Mouse (Mus musculus): ENCODE results near the gene Gpkow.
"Not testable (repeated sequence)": the region's sequence is repeated elsewhere in the genome, so short reads cannot be mapped to it uniquely, and the experiment has no call there.

The Gpkow gene

DNA sequence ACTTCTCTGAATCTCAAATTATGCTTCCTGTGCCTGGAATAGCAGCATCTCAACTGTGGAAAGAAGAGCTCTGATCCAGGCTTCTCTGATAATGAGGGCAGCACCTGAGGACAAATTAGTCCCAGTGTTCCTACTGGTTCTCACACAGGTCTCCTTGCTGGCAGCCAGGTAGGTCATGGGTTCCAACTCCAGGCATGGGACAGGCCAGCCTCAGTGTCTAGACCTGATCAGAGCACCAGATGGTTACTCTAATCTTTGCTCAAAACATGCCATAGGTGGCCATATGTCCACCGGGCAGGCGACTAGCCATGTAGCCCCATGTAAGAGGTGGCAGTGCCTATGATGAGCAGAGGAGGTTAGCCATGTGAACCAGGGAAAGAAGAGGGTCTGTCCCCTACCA, 8.6 kb upstream of the Gpkow start:
- in situ Hi-C loops (cut with MboI, MseI), result no loop called here

DNA sequence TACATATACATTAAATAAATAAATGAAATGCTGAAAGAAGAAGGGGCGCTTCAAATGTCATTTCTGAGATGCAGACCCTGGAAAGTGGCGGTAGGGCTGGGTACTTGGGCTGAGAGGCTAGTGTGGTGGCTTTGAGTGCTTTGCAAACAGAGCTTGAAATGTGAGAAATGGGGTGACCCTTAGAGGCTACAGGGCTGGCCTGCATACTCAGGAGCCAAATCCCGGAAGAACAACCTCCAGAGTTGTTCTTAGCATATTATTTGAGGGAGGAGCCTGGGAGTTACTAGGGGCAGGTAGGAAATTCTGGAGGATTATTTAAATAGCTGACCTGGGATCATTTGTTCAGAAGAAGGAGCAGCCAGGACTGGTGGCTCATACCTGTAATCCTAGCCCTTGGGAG, 6.4 kb upstream of the Gpkow start:
- in situ Hi-C loops (cut with MboI, MseI), result no loop called here

DNA sequence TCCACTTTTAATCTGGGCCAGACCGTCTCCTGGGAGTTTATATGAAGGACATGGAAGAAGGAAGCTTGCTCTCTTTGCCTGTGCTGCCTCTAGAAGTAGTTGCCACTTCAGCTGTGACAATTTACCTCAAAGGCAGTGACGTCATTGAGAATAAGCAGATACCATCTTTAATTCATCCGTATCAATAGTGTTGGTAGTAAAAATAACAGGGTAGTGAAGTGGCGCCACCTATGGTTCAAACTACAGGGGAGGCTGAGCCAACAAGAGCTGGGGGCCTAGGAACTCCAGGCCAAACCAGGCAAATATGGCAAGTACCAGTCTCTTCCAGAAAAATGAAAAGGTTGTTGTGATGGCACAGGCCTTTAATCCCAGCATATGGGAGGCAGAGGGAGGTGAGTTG, 4.1 kb upstream of the Gpkow start:
- in situ Hi-C loops (cut with MboI, MseI), result no loop called here

DNA sequence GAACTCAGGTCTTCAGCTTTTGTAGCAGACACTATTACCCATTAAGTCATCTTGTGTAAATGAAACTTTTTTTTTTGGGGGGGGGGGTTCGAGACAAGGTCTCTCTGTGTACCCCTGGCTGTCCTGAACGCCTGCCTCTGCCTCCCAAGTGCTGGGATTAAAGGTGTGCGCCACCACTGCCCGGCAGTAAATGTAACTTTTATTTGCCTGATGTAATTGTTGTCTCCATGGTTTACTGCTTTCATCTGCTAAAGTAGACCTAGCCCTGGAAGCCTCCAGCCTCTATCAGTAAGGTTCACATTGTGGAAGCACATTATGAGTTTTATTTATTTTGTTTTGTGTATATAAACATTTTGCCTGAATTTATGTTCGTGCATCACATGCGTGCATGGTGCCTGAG, 411 bp upstream of the Gpkow start:
- in situ Hi-C loops (cut with MboI, MseI), result loop anchor here (5.0 kb wide), 1 partner anchor 44 kb away; no protein-coding TSS in a partner anchor

DNA sequence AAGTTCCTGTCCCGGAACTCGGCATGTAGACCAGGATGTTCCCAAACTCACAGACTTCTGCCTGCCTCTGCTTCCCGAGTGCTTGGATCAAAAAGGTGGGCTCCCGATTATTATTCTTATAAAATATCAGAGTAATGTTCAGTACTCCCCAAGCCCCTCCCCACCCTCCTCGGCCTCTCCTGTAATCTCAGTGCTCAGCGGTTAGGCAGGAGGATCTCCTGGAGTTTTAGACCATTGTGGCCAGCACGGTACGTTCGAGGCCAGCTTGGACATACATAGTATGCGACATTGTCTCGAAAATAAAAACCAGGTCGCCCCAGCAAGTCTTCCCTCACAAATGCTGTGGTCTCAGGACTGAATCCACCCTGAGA, 16.8 kb downstream of the Gpkow start:
- in situ Hi-C loops (cut with MboI, MseI), result not testable (repeated sequence)

DNA sequence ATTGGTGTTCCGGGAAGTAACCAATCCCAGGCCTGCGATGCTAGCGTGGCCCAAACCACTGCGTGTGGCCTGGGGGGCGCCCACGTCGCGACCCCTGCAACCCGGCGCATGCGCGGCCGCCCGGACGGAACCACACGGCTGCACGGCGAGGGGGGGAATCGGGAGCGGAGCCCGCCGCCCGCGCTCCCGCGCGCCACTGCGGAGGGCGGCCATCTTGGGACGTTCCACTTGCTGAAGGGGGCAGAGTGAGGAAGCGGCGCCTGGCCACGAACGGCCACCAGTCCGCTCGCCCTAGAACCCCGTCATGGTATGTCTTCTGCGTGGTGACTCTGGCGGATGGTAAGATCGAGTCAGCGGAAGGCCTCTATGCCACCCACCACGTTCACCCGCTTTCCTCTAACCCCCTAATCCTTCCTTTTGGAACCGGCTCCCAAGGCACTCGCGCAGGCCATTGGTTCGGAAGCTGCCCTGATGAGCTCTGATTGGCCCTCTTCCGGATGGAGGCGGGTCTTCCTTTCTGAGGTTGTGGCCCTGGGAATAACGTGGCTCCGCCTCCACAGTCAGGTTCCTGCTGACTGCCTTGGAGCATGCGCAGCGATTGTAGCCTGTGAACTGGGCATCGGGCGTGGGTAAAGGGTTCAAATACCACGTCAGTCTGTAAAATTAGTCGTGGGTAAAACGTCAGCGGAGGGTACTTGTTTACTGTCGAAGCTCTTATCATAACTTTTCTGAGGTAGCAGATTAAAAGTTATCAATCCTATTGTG, 17.4 kb downstream of the Gpkow start, which contains the start of gene Wdr45:
Gene Wdr45, plus strand, starts transcription at position 199 of the 765 bp plus-strand sequence.
- in situ Hi-C loops (cut with MboI, MseI), result not testable (repeated sequence)

DNA sequence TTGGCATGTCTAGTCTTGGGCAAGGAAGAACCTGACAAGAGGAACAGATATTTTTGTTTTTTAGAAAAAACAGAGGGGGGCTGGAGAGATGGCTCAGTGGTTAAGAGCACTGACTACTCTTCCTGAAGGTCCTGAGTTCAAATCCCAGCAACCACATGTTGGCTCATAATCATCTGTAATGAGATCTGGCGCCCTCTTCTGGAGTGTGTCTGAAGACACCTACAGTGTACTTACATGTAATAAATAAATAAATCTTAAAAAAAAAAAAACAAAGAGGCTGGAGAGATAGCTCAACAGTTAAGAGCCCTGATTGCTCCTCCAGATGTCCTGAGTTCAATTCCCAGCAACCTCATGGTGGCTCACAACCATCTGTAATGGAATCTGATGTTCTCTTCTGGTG, 19.1 kb downstream of the Gpkow start:
- in situ Hi-C loops (cut with MboI, MseI), result not testable (repeated sequence)

DNA sequence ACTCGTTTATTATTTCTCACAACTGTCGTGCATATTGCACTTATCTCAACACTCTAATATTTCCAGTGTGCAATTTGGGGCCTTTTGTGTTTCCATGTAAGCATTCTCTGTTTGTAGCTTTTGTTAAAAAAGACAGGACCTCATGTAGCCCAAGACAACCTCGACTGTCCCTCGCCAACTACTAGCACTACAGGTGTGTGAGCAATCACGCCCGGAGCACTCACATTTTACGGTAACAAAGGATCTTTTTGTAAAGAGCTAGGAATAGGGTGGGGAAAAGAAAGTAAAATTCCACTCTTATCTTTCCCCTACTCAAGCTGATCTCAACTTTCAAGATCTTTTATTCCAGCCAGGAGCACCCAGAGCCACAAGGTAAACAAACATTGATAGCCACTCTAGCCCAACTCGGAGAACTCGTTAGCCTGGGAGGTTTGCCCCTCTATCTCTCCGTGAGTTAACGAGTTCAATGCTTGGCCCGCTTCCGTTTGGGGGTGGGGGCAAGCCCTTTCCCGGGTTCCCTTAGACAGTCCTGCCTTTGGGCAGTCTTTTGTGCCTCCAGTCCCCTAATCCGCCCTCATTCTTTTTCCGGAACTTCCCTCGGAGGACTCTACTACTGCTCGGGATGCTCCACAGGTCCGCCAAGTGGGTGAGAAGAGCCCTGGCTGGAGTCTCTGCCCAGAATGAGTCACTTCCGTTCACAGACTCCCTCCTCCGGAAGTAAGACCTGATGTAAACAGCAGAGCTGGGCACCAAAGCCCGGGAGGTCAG, 24.8 kb downstream of the Gpkow start, which contains the start of gene Gm45208:
Gene Gm45208, plus strand, starts transcription at position 732 of the 768 bp plus-strand sequence.
- in situ Hi-C loops (cut with MboI, MseI), result no loop called here

DNA sequence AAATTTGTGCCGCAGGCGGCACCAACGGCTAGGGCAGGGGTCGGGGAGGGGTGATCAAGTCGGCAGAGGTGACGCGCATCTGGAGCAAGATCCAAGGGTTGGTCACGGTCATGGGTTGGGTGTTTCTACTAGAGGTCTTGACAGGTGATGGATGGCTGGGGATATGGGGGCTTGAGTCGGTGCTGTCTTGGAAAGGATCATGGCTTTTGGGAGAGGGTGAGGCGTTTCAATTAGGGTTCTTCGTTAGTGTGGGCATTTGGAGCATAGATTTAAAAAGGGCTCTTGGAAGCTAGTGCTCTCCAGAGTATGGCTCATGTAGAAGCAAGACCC, 25.3 kb downstream of the Gpkow start:
- in situ Hi-C loops (cut with MboI, MseI), result no loop called here

DNA sequence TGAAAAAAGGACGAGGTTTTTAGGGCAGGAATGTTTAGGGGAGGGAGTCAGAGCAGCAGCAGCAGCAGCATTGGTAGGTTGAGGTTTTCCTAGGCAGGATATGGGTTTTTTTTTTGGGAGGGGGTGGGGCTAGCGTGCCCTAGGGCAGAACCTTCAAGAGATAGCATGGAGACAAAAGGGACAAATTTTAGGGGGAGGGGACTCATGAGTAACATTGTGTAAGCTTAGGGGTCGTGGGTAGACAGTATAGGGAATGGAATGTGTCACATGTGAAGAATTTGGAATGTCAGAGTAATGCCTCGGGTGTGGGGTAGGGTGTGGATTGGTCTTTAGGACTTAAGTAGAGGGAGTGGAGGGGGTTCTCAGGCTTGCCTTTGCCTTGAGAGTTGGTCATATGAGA, 25.8 kb downstream of the Gpkow start:
- in situ Hi-C loops (cut with MboI, MseI), result no loop called here

DNA sequence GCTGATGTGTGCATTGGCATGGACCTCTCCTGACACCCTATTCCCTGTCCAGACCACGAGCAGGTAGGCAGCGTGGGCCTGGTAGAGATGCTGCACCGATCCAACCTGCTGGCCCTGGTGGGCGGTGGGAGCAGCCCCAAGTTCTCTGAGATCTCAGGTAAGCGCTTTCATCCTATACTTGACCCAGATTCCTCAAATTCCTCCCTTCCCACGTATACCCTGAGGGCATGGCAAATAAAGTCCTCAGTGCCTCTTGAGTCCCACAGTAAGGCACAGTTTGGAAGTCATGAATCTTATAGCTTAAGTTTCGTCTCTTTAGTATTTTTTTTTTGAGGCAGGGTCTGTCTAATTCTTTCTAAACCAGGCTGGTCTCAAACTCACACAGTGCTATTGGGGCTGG, 27.2 kb downstream of the Gpkow start:
- in situ Hi-C loops (cut with MboI, MseI), result no loop called here

DNA sequence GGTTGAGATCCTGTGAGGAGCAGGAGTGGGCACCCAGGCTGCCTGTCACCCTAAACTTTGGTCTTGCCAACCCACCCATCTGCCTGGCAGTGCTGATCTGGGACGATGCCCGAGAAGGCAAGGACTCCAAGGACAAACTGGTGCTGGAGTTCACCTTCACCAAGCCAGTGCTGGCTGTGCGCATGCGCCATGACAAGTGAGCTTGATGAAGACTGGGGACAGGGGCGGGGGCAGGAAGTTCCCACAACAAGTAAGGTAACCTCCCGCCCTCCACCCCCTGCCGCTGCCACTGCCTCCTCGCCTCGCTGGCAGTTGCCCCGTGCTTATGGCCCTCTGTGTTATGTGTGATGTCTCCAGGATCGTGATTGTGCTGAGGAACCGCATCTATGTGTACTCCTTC, 28.9 kb downstream of the Gpkow start:
- in situ Hi-C loops (cut with MboI, MseI), result no loop called here

DNA sequence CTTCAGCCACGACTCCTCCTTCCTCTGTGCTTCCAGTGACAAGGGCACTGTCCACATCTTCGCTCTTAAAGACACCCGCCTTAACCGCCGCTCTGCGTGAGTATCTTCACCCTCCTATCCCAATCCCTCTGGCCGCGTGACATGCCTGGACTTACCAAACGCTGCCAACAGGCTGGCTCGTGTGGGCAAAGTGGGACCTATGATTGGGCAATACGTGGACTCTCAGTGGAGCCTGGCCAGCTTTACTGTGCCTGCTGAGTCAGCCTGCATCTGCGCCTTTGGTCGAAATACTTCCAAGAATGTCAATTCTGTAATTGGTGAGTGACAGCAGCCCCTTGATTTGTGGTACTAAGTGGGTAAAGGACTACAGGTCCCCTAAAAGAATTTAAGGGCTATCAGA, 30.2 kb downstream of the Gpkow start:
- in situ Hi-C loops (cut with MboI, MseI), result no loop called here

DNA sequence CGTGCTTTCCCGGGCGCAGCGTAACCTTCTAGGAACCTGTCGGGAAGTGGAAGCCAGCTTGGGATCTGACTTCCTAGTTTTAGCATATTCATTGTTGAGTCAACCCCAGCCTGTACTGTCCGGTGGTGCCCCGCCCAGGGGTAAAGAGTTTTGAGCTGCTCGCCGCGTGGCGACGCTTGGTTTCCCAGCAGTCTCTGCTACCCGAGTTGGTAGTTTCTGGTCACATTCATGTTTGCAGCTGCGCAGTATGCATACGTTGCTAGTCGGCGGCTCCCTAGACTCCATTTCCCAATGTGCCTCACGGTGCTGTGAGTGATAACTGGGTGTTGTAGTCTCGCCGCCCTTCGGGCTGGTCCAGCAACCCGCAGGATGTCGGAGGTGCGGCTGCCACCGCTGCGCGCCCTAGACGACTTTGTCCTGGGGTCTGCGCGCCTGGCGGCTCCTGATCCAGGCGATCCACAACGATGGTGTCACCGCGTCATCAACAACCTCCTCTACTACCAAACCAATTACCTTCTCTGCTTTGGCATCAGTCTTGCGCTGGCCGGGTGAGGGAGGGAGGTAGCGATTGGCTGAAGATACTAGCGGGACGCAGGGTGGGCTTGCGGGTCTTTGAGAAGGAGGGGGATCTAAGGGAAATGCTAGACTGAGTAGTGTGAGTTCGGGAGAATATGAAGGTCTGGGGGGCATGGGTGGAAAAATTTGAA, 31.4 kb downstream of the Gpkow start, which contains the start of gene Praf2:
Gene Praf2, plus strand, starts transcription at position 225 of the 707 bp plus-strand sequence.
- in situ Hi-C loops (cut with MboI, MseI), result no loop called here

DNA sequence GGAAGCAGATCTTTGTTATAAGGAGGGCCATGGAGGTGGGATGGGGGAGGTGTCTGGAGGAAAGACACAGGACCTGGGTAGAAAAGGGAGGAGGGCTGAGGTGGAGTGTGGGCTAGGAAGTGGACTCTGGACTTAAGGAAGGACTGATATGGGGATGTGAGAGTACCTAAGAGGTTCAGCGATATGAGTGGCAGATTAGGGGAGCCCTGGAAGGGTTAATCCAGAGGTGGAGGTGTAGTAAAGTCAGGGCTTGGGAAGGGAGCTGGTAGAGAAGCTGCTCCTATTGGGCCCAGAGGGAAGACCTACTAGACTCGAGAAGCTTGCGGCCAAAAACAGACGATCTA, 32.0 kb downstream of the Gpkow start:
- in situ Hi-C loops (cut with MboI, MseI), result no loop called here

DNA sequence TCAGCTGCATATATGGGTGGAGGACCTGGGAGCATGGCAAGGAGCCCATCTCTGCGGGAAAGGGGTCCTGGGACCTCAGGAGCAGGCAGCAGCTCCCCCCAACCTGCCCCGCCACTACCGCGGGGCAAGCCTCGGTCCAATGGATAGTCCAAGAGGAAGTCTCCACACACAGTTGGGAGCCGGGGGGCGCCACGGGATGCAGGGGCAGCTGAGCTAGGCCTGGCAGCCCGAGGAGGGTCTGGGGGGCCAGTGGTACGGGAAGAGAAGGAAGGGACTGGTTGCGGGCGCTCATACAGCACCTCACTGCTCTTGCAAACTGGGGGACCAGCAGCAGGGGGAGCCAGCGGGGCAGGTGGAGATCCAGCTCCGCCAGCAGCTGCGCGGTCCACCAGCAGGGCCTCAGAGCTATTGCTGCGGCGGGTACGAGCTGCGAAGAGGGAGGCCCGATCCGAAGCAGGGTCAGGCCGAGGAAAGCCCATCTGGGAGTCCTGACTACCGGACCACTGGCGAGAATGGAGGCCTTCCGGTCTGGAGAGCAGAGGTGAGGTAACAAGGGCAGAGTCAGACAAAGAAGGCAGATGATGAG, 36.7 kb downstream of the Gpkow start:
- in situ Hi-C loops (cut with MboI, MseI), result no loop called here

DNA sequence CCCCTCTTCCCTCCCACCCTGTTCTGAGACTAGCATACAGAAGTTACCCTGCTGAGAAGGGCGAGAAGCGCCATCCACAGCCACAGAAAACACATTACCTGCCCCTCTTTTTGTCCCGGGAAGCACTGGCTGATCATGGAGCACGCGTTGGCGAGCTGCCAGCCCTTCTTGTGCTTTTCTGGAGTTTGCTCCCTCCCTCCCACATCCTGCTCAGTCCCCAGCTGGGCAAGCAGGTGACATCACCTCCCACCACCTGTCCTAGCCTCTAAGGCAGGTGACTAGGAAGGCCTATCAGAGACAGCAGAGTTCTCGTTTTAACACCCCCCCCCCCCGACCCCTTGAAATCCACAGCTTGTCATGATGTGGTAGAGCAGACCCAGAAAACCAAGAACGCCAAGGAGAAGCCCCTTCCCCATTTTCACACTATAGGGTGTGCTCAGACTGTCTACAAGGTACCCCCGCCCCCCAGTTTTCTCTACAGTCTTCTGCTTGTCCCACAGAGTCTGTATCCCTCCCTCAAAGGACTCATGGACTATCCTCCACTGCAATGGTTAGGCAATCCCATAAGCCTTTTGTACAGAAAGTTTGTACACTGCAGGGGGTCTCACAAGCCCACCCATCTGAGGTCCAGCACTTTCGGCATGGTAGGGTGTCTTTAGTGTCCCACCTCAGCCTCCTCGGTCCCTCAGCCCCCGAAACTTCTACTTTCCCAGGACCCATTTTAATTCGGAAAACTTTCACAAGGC, 42.6 kb downstream of the Gpkow start:
- in situ Hi-C loops (cut with MboI, MseI), result no loop called here

DNA sequence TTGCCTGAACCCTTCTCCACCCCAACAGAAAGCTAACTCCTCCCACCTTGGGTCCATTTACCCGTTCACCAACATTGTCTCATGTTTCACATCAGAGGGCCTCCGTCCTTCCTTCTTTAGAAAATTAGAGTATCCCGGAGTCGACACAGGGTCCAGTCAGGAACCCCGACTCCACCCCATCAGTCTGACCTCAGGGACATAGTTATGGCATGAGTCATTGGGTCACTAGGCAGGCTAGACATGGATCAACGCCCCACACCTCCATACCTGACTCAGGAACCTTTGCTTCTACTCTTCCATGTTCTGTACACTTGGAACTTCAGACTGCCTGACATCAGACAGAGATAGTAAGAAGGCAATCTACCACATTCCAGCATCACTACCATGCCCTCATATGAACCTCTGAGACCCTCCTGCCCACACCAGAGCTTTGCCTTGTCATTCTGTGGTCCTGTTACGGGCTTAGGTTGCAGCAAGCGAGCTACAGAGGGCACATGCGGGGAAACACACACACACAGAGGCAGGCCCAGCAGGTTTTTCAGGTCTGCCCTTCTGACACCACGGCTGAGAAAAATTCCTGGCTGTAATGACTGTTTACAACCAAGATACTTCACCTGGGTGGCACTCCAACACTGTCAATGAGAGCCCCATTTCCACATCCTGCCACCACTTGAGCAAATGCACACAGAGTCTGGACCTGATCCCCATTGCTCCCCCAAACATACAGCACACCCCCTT, 43.3 kb downstream of the Gpkow start:
- in situ Hi-C loops (cut with MboI, MseI), result no loop called here

DNA sequence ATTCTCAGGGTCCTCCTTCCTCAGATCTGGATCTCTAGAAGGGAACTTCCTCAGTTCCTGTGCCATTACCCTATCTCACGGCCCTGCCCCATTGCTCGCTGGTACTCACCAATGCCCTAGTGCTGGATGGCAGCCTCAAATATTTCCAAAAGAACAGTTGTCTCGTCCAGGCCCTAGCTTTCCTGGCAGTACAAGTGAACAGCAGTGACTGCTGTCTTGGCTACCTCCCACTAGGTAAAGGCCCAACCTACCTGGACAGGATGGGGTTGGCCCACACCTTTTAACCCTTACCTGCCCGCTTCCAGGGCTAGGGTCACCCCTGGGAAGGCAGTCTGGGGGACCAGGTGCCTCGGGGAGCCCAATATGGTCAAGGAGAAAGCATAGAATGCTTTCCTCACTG, 44.2 kb downstream of the Gpkow start:
- in situ Hi-C loops (cut with MboI, MseI), result no loop called here

DNA sequence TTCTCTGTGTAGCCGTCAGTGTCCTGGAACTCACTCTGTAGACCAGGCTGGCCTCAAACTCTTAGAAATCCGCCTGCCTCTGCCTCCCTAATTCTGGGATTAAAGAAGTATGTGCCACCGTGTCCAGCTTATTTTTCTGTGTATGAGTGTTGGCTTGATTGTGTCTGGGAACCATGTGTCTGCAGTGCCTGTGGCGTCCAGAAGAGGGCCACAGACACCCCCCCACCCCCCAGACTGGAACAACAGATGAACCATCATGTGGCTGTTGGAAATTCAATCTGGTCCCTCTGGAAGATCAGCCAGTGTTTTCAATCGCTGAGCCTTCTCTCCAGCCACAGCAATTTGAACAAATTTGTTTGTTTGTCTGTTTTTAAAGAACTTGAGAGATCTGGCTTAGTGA, 46.5 kb downstream of the Gpkow start:
- in situ Hi-C loops (cut with MboI, MseI), result no loop called here

DNA sequence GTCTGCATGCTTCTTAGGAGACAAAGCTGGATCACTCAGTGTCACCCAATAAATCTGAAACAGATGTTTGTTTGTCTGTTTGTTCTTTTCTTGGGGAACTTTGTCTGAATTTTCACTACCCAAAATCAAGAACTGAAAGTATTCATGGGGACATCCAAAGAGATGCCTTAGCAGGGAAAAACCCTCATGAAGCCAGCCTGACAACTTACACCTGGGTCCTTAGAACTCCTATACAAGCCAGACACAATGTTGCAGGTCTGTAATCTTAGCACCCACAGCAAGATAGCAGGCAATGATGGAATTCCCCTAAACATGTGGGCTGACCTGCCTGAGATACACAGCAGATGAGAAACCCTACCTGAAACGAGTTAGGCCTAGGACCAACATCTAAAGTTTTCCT, 48.0 kb downstream of the Gpkow start:
- in situ Hi-C loops (cut with MboI, MseI), result no loop called here
